Mouse (Mus musculus) kidney, embryonic 14.5 days (tissue): ENCODE measurements around the gene Tpte. TPM values are rescaled to one million over a fixed set of nuclear protein-coding genes. Genes with fewer than 3 reads are reported as not detected.

Experiments
- ATAC-seq: fragments of 200-750 bp; cut with Nextera tagmentation; 2 replicates; pipeline ENCODE4 v1.8.0; 2017; ENCODE audit warnings: moderate number of reproducible peaks, mild to moderate bottlenecking, moderate TSS enrichment, moderate library complexity; ENCODE audit not compliant: low FRiP score, low TSS enrichment
- H3K27ac ChIP-seq: fragments of 300-500 bp; sonication (generic); 2 replicates; pipeline ENCODE4 v1.5.1; 2014; ENCODE audit warnings: low read depth, mild to moderate bottlenecking, low read length, moderate library complexity, mixed read lengths
- H3K27me3 ChIP-seq: fragments of 300-500 bp; sonication (generic); 2 replicates; pipeline ENCODE4 v1.6.1; 2014; ENCODE audit warnings: mild to moderate bottlenecking, low read length; ENCODE audit not compliant: control insufficient read depth, insufficient read depth
- H3K36me3 ChIP-seq: fragments of 300-500 bp; sonication (generic); 2 replicates; pipeline ENCODE4 v1.6.1; 2014; ENCODE audit warnings: low read length, mixed read lengths; ENCODE audit not compliant: control insufficient read depth, insufficient read depth
- H3K4me1 ChIP-seq: fragments of 300-500 bp; sonication (generic); 2 replicates; pipeline ENCODE4 v1.6.1; 2014; ENCODE audit warnings: low read length, mixed read lengths; ENCODE audit not compliant: control insufficient read depth, insufficient read depth
- H3K4me2 ChIP-seq: fragments of 300-500 bp; sonication (generic); replicated peaks from 2 replicates; pipeline ENCODE4 v1.6.1; 2014; ENCODE audit warnings: low read depth, mild to moderate bottlenecking, low read length
- H3K4me3 ChIP-seq: fragments of 300-500 bp; sonication (generic); 2 replicates; pipeline ENCODE4 v1.5.1; 2014; ENCODE audit warnings: mild to moderate bottlenecking, low read length
- H3K9ac ChIP-seq: fragments of 300-500 bp; sonication (generic); 2 replicates; pipeline ENCODE4 v1.6.1; 2014; ENCODE audit warnings: low read depth, mild to moderate bottlenecking, low read length, moderate library complexity
- H3K9me3 ChIP-seq: fragments of 300-500 bp; sonication (generic); 2 replicates; pipeline ENCODE4 v1.6.1; 2016; ENCODE audit warnings: low read length; ENCODE audit not compliant: control insufficient read depth
- WGBS: fragments of 180-500 bp; shearing (Covaris S2); extraction: QIAGEN DNeasy Blood & Tissue Kit; methylation state at CpG from one replicate; pipeline ENCODE4 v1.1.7; 2014; 5-methylcytosine and 5-hydroxymethylcytosine counted together
- polyA plus RNA-seq: library from polyadenylated mRNA; unstranded; fragments of >200 nt; fragmentation: Nextera tagmentation; extraction: Ambion mirVana; gene quantifications from 2 replicates; pipeline ENCODE4 v1.2.1, GENCODE M21; 2014

Gene Tpte
- polyA plus RNA-seq, 1 experiment from 2014 or later = not detected

- Histone ChIP-seq H3K36me3 (peaks cover 36% of the 10 kb centered on the region), H3K4me2 (no peak overlapping the region), H3K9me3 (no peaks in the 10 kb centered on the region), H3K27me3 (no peaks in the 10 kb centered on the region), H3K27ac (no peak overlapping the region), H3K9ac (no peak overlapping the region), H3K4me3 (no peak overlapping the region), H3K4me1 (no peaks in the 10 kb centered on the region)
- WGBS = 88% methylated on average over 6 of the region's 6 CpGs
- ATAC-seq = no peak
These were observed 101.9 kb downstream of the Tpte start for GRCm38 (mm10) chr8:22385158-22385557.

GRCm38 (mm10) chr8:22389874-22390273 is 106.6 kb downstream of the Tpte start:
- 0 out of 2 replicates have a peak, but pooled peaks have one; percentile 35 for ATAC-seq
- WGBS = 87% methylated on average over 10 of the region's 10 CpGs
- no peaks in the 10 kb centered on the region for H3K9me3 ChIP-seq
- H3K4me3 ChIP-seq = no peak overlapping the region
- no peak overlapping the region for H3K27ac ChIP-seq
- H3K4me2 ChIP-seq = no peak overlapping the region
- no peak overlapping the region for H3K9ac ChIP-seq
- H3K4me1 ChIP-seq = no peaks in the 10 kb centered on the region
- no peaks in the 10 kb centered on the region for H3K27me3 ChIP-seq
- H3K36me3 ChIP-seq = peaks cover 25% of the 10 kb centered on the region

DNA sequence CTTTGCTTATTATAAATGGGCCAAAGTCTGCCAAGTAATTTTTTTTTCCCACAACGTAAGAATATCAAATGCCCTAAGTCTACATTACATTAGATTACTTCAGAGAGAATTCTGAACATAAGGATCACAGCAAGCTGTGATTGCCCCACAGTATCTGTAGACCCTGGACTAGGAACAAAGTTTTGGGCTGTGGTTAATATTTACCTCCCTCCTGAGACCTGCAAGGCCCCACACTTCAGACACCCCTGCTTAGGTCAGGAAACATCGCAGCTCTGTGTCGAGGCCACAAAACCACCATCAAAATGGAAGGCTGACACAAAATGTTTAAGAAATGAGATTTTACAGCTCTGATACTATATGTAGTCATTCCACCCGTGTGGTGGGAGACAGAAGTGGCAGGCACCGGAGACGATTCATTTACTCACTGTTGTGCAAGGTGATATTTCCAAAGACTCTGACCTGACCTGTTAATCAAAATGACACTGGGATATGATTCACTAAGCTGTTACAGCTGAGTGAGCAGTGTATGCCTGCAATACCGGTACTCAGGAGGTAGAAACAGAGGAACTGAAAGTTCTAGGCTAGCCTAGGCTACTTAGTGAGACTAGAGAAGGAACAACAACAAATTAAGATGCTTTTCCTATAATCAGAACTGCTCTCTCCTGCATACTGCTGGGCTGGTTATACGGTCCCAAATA is 107.7 kb downstream of the Tpte start:
- WGBS = 76% methylated on average over 8 of the region's 8 CpGs
- H3K9ac ChIP-seq = no peak overlapping the region
- no peak overlapping the region for H3K27ac ChIP-seq
- no peak for ATAC-seq
- H3K4me3 ChIP-seq = no peak overlapping the region
- no peaks in the 10 kb centered on the region for H3K9me3 ChIP-seq
- H3K27me3 ChIP-seq = no peaks in the 10 kb centered on the region
- peaks cover 25% of the 10 kb centered on the region for H3K36me3 ChIP-seq
- H3K4me1 ChIP-seq = no peaks in the 10 kb centered on the region
- no peak overlapping the region for H3K4me2 ChIP-seq

GRCm38 (mm10) chr8:22394471-22394870 is 111.2 kb downstream of the Tpte start:
- Histone ChIP-seq H3K27ac (no peak overlapping the region), H3K4me2 (no peak overlapping the region), H3K9ac (no peak overlapping the region), H3K4me3 (no peak overlapping the region), H3K9me3 (no peaks in the 10 kb centered on the region), H3K4me1 (no peaks in the 10 kb centered on the region), H3K36me3 (peaks cover 10% of the 10 kb centered on the region), H3K27me3 (no peaks in the 10 kb centered on the region)
- ATAC-seq = no peak
- 82% methylated on average over 4 of the region's 4 CpGs for WGBS

DNA sequence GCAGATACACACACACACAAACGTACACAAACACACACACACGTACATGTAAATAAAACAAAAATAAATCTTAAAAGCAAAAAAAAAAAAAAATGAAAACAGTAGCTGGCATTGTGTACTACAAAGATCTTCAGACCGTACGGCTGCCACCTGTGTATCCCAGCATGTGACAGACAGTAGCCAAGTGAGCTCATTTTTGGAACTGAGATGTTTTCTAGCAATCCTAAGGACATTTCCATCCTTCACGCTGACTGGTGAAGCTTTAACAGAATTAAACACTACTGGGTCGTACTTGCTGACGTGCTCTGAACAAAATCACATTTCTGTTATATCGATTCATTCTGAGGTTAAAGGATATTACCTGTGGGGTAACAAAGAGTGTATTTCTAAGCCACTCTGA is 112.0 kb downstream of the Tpte start:
- peaks cover 2% of the 10 kb centered on the region; the same call in 1 of the 2 replicates for H3K36me3 ChIP-seq
- H3K4me3 ChIP-seq = no peak overlapping the region
- H3K27ac ChIP-seq = no peak overlapping the region
- no peaks in the 10 kb centered on the region for H3K4me1 ChIP-seq
- no peak for ATAC-seq
- no peak overlapping the region for H3K4me2 ChIP-seq
- H3K9me3 ChIP-seq = no peaks in the 10 kb centered on the region
- no peaks in the 10 kb centered on the region for H3K27me3 ChIP-seq
- no peak overlapping the region for H3K9ac ChIP-seq
- WGBS = 92% methylated on average over 8 of the region's 8 CpGs

- H3K27ac ChIP-seq = peak overlapping the region; percentile 65; the same call in 1 of the 2 replicates
- 0 out of 2 replicates have a peak, but pooled peaks have one; percentile 2 for ATAC-seq
- H3K9me3 ChIP-seq = no peaks in the 10 kb centered on the region
- H3K9ac ChIP-seq = peak overlapping the region; percentile 79
- no peaks in the 10 kb centered on the region for H3K4me1 ChIP-seq
- H3K36me3 ChIP-seq = no peaks in the 10 kb centered on the region; the same call in 1 of the 2 replicates
- H3K4me3 ChIP-seq = peak overlapping the region; percentile 75
- peak overlapping the region; percentile 80 for H3K4me2 ChIP-seq
- H3K27me3 ChIP-seq = no peaks in the 10 kb centered on the region
- WGBS = under 1% methylated on average over 13 of the region's 13 CpGs
These were observed 114.5 kb downstream of the Tpte start for GRCm38 (mm10) chr8:22397811-22398141.

DNA sequence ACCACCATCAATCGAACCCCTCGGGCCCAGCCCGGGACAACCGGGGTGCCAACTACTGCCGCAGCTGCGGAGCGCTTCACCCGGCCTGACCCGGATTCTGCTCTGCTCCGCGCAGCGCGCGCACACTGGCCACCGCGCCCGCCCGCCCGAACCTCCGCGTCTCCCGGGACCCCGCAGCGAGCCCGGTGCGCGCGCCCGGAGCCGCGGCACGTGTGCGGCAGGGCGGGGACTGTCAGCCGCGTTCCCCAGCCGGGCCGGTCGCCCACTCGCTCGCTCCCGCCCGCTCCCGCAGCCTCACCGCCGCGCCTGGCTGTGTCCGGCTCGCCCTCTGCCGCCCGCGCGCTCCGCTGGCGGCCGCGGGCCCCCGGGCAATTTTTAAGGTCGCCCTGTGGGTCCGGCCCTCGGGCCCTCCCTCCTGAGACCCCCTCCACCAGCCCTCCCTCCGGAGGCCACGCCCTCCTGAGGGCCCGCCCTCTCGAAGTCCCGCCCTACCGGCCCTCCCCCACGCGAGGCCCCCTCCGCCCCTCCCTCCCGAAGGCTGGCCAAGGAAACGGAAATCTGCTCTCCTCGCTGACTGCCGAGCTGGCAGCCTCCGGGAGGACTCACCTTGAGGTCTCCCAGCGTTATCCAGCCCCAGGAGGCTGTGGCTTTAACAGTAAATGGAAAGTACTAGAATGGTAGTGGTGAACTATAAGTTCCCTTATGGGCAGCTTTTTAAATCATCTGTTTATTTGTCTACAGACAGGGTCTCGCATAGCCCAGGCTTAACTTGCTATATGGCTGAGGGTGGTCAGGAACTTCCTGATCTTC is 115.1 kb downstream of the Tpte start, which contains the start of gene Slc25a15:
TSS of gene Slc25a15 (minus strand) at position 456 of the 810 bp plus-strand sequence.
- H3K4me1 ChIP-seq = no peaks in the 10 kb centered on the region
- peak within 1 kb of the TSS; percentile 71; the same call in 1 of the 2 replicates for H3K27ac ChIP-seq
- H3K27me3 ChIP-seq = no peaks in the 10 kb centered on the region
- ATAC-seq = peak; percentile 94
- WGBS = 2% methylated on average over 56 of the region's 77 CpGs
- peak within 1 kb of the TSS; percentile 75 for H3K4me3 ChIP-seq
- no peaks in the 10 kb centered on the region; the same call in 1 of the 2 replicates for H3K36me3 ChIP-seq
- H3K9me3 ChIP-seq = no peaks in the 10 kb centered on the region
- peak within 1 kb of the TSS; percentile 79 for H3K9ac ChIP-seq
- H3K4me2 ChIP-seq = peak within 1 kb of the TSS; percentile 80

DNA sequence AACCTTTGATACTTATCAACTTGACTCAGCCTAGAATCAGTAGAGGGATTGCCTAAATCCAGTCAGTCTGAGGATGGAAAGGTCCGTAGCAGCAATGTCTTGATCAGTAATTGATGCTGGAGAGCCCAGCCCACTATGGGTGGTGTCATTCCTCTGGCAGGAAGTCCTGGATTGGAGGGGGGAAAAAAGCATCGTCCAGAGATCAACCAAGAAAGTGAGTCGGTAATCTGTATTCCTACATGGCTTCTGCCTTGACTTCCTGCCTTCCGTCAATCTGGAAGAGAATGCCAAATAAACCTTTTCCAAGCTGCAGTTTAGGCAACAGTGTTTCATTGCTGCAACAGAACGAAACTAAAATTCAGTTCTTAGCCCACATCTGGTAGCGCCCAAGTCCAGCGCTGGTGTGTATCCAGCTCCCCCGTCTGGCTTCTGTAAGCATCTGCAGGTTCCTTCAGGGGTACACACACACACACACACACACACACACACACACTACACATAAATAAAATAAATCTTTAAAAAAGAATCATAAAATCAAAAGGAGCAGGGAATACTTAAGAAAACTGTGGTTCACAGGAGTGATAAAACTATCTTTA is 116.1 kb downstream of the Tpte start:
- H3K4me2 ChIP-seq = peak overlapping the region; percentile 80
- no peak for ATAC-seq
- H3K9me3 ChIP-seq = no peaks in the 10 kb centered on the region
- 0 out of 2 replicates have a peak overlapping the region, but pooled peaks have one; percentile 79 for H3K9ac ChIP-seq
- no peaks in the 10 kb centered on the region; the same call in 1 of the 2 replicates for H3K36me3 ChIP-seq
- no peaks in the 10 kb centered on the region for H3K27me3 ChIP-seq
- no peaks in the 10 kb centered on the region for H3K4me1 ChIP-seq
- H3K4me3 ChIP-seq = peak overlapping the region; percentile 75
- 83% methylated on average over 8 of the region's 8 CpGs for WGBS
- H3K27ac ChIP-seq = no peak overlapping the region
